Mouse (Mus musculus) embryo, embryonic 10 days (tissue): ENCODE data around the gene Nr2c1.

ENCODE experiments used
- DNase-seq: peaks from one replicate; pipeline ENCODE4 v3.0.0-alpha.2; 2015; ENCODE audit warnings: low spot score

The Nr2c1 gene

GRCm38 (mm10) chr10:94140227-94140931 lies 7.4 kb upstream of the Nr2c1 start:
- DNase-seq: no peak

GRCm38 (mm10) chr10:94142427-94142826 lies 5.4 kb upstream of the Nr2c1 start:
- no peak for DNase-seq

- no peak for DNase-seq
Measured at GRCm38 (mm10) chr10:94144581-94144980, 3.2 kb upstream of the Nr2c1 start.

- DNase-seq: no peak
Measured at GRCm38 (mm10) chr10:94147391-94147755, 450 bp upstream of the Nr2c1 start.

GRCm38 (mm10) chr10:94151488-94151887 lies 3.7 kb downstream of the Nr2c1 start:
- no peak for DNase-seq

GRCm38 (mm10) chr10:94153841-94154240 lies 6.0 kb downstream of the Nr2c1 start:
- no peak for DNase-seq

GRCm38 (mm10) chr10:94158962-94159361 lies 11.1 kb downstream of the Nr2c1 start:
- no peak for DNase-seq

- no peak for DNase-seq
Measured at GRCm38 (mm10) chr10:94159406-94159805, 11.6 kb downstream of the Nr2c1 start.

GRCm38 (mm10) chr10:94161051-94161765 lies 13.4 kb downstream of the Nr2c1 start:
- no peak for DNase-seq

- DNase-seq: no peak
Measured at GRCm38 (mm10) chr10:94162031-94162430, 14.2 kb downstream of the Nr2c1 start.

- no peak for DNase-seq
Measured at GRCm38 (mm10) chr10:94164104-94164845, 16.5 kb downstream of the Nr2c1 start.

GRCm38 (mm10) chr10:94165426-94165825 lies 17.6 kb downstream of the Nr2c1 start:
- no peak for DNase-seq

- no peak for DNase-seq
Measured at GRCm38 (mm10) chr10:94167051-94167750, 19.4 kb downstream of the Nr2c1 start.

GRCm38 (mm10) chr10:94171440-94172130 lies 23.8 kb downstream of the Nr2c1 start:
- DNase-seq: no peak

- DNase-seq: no peak
Measured at GRCm38 (mm10) chr10:94172137-94172536, 24.3 kb downstream of the Nr2c1 start.

- DNase-seq: no peak
Measured at GRCm38 (mm10) chr10:94172706-94173105, 24.9 kb downstream of the Nr2c1 start.

GRCm38 (mm10) chr10:94174652-94175051 lies 26.8 kb downstream of the Nr2c1 start:
- no peak for DNase-seq

GRCm38 (mm10) chr10:94183199-94183598 lies 35.4 kb downstream of the Nr2c1 start:
- no peak for DNase-seq

GRCm38 (mm10) chr10:94198482-94199405 lies 50.9 kb downstream of the Nr2c1 start, which contains the start of gene Ndufa12:
TSS of gene Ndufa12 (plus strand) at chr10:94198720.
- DNase-seq: peak; percentile 96

- no peak for DNase-seq
Measured at GRCm38 (mm10) chr10:94204973-94205372, 57.1 kb downstream of the Nr2c1 start.
